Mouse (Mus musculus): ENCODE data around the gene D430041D05Rik.
"Not testable (repeated sequence)": the region's sequence is repeated elsewhere in the genome, so short reads cannot be mapped to it uniquely, and the experiment has no call there.

GRCm38 (mm10) chr2:104096796-104097195 lies 314.0 kb downstream of the D430041D05Rik start:
- not testable (repeated sequence) for TF ChIP-seq CHD2 (IDR thresholded peaks at IDR 0.05; ENCODE audit: low read depth, low read length); HCFC1 (IDR thresholded peaks at IDR 0.05; ENCODE audit: borderline replicate concordance, insufficient read depth, low read length); ZNF384 (IDR thresholded peaks at IDR 0.05; ENCODE audit: low read depth, low read length); MAFK (IDR thresholded peaks at IDR 0.05; ENCODE audit: insufficient read depth, low read depth, low read length); ZC3H11A (IDR thresholded peaks at IDR 0.05; ENCODE audit: borderline replicate concordance, low read depth, low read length)

Data from ES-E14 (cell line).